ENCODE assay signal across 9 mouse cellular contexts in the genomic region with DNA sequence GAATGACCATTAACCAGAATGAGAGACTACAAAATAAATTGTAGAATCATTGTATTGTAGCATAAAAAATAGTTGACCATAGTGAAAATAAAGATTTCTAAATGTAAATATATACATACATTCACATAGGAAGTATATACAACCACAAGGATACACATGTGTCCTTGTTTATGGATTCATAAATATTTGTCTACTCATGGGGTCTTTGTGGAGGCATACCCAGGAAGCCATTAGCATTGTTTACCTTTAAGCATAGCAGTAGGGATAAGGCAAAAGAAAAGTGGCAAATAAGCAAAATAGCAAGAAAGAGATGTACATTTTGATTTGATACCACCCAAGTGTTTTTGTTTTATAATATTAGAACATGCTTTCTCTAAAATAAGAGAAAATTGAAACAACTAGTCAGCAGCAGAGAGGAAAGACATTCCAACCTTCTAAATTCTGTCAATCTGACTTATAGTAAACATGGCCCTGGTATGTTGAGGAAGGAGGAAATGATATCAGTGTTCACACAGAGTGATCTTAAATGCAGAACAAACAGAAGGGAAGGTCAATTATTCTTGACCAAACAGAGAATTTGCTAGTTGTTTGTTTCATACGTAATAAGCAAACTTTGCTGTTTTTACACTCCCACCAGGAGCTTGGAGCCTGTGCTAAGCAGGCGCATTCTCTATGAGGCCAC.
"Had no signal": no experiment of that assay in that cellular context is flagged by ENCODE, and none has a peak within 500 bp of the region (broad histone marks: within the 10 kb centered on the region; RNA-seq: fewer than 3 reads in every experiment).

No protein-coding gene starts in this region.

- ATAC-seq: midbrain, embryonic 13.5 days had no signal

- H3K9ac ChIP-seq: limb, embryonic 13.5 days; liver, embryonic 15.5 days; midbrain, embryonic 13.5 days had no signal

- H3K4me2 ChIP-seq: limb, embryonic 13.5 days; liver, embryonic 11.5 days; liver, embryonic 15.5 days; midbrain, embryonic 13.5 days had no signal

- H3K36me3 ChIP-seq: limb, embryonic 13.5 days; liver, embryonic 15.5 days had no signal

- H3K27me3 ChIP-seq: limb, embryonic 13.5 days; liver, embryonic 15.5 days; midbrain, embryonic 13.5 days had no signal

- H3K9me3 ChIP-seq: limb, embryonic 13.5 days; liver, embryonic 15.5 days; midbrain, embryonic 13.5 days had no signal

- DNase-seq: kidney, adult 18-20 months; left cerebral cortex, postnatal 4 days; right cerebral cortex, postnatal 14 days; thymus, adult 2 months; thymus, postnatal 36 days had no signal

- H3K27ac ChIP-seq: limb, embryonic 13.5 days; liver, embryonic 15.5 days; midbrain, embryonic 13.5 days had no signal

- H3K4me1 ChIP-seq: limb, embryonic 13.5 days; liver, embryonic 15.5 days; midbrain, embryonic 13.5 days had no signal

- H3K4me3 ChIP-seq: limb, embryonic 13.5 days; liver, embryonic 15.5 days; midbrain, embryonic 13.5 days had no signal
